Mouse (Mus musculus) left cerebral cortex, postnatal 36 days (tissue): ENCODE results near the gene Gm7356. TPM values are rescaled to one million over a fixed set of nuclear protein-coding genes. Genes with fewer than 3 reads are reported as not detected.
"Not testable (repeated sequence)": the region's sequence is repeated elsewhere in the genome, so short reads cannot be mapped to it uniquely, and the experiment has no call there.

Experiments
- DNase-seq, 2 experiments: peaks; one replicate each; pipeline ENCODE4 v3.0.0; 2021 to 2022; ENCODE audit warnings: low spot score in 2 of 2, mixed read lengths in 1 of 2
- intact Hi-C: fragments of 180-260 bp; cut with DNase I; formaldehyde crosslinking; loops from one replicate; pipeline ENCODE4 v1.15.1; 2025
- total RNA-seq, 2 experiments: library from RNA; stranded (reverse); gene quantifications; 2 replicates each; pipeline ENCODE4 v1.2.3; 2021

The Gm7356 gene
- not detected for total RNA-seq

DNA sequence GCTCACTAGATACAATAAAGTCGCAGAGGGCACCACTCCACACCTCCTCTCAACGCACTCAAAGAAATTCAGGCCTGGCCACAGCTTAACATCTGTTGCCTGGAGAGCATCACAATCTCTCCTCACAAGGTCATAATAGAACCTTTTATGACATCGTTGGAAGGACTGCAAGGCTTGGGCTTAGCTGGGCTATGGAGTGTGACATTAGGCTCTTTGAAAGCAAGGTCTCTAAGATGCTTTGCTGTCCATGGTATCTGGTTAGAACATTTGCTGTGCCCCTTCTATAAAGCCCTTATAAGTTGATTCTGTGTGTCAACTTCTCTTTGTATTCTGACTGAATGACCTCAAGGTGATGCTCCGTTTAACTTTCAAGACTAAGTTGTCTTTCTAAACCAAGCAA lies at the start of gene Gm7356:
TSS of gene Gm7356 (minus strand) at position 101 of the 400 bp plus-strand sequence.
- intact Hi-C loops, DNase-seq: not testable (repeated sequence)

DNA sequence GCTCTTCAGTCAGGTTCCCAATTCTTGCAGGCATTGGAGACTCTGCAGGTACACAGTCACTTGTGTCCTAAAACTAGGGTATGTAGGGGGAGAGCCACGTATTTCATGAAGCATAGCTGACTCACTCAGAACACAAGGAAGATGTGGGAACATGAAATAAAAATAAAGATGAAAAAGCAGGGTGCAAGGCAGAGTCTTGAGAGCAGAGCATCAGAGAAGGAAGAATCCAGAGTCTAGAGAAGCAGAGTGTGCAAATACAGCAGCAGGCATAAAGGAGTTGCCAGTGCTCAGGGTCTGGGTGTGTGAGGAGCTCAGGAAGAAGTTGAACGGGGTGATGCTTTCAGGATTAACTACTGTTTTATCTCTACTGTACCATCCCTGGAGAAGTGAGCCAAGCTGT lies 38.4 kb upstream of the Gm7356 start:
- intact Hi-C loops, result not testable (repeated sequence)
- DNase-seq, result peak in 1 of 2 experiments; percentile 5

DNA sequence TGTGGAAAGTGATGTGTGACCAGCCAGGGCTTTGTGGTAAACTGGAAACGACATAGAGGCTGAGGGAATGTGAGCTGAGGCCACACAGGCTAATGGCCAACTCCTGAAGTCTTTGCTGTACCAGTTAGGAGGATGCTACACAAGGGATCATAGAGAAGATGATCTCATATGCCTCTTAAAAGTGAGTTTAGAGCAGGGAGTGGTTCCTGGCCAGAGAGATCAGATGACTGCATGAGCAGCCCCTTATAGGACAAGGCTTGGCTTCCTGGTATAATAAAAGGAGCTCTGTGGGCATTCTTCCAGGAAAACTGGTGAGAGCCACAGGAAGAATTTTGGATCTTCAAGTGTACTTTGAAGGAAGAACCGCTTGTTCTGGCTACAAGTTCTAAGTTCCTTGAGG lies 33.5 kb upstream of the Gm7356 start:
- DNase-seq, intact Hi-C loops: not testable (repeated sequence)

DNA sequence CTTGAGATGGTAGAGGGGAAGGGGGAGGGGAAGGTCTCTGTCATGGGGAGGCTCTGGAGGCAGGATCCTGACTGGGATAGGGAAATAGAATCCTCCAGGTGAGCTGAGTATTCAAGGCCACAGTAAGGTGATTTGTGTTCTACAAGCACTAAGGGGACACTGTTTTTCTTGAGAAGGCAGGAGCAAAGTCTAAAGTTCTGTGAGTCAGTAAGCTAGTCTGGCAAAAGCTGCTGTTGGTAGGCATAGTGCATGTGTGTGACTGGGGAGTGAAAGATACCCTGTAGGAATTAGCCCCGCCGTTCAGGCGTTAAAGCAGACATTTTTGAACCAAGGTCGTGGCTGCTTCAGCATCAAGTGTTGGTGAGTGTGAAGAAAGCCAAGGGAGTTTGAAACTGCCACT lies 32.6 kb upstream of the Gm7356 start:
- intact Hi-C loops, DNase-seq: not testable (repeated sequence)

DNA sequence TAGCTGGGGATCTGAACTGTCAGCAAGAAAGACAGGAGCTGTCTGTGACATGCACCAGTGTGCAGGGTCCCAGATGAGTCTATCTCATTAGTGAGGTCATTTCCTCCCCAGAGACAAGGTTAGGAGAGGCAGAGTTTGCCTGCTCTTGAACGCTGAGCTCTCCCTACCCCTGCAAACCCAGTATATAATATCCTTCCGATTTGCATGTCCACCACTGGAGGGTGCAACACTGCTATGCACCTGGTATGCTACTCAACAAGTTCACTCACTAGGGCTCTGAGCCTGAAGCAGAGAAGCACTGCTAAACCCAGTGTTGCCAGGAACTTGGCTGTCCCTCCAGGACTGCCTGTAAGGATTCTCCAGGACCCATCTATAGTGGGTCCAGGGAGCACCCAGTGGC lies 10.1 kb downstream of the Gm7356 start:
- not testable (repeated sequence) for DNase-seq

DNA sequence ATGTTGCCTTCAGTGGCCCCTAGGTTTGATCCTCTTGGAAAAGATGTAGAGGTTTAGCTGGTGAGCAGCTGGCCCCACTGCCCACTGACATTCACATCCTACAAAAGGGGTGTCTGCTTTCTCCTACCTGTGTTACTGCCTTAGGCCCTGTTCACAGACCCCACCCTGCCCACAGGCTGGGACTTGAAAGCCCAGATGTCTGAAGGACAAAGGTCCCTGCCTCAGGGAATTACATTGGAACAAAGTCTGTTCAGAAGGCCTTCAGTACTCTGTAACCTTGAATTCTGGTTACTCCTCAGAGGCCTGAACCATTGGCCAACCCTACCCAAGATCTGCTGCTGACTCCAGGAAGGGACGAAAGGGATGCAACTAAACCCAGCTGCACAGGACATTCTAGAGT lies 15.8 kb downstream of the Gm7356 start:
- intact Hi-C loops, result no loop called here
- DNase-seq, result no peak

More for the DNA sequence above, 10.1 kb downstream of the Gm7356 start:
- intact Hi-C loops, result not testable (repeated sequence)

DNA sequence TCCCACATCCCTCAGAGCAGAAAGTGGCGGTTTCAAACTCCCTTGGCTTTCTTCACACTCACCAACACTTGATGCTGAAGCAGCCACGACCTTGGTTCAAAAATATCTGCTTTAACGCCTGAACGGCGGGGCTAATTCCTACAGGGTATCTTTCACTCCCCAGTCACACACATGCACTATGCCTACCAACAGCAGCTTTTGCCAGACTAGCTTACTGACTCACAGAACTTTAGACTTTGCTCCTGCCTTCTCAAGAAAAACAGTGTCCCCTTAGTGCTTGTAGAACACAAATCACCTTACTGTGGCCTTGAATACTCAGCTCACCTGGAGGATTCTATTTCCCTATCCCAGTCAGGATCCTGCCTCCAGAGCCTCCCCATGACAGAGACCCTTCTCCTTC lies 32.7 kb downstream of the Gm7356 start:
- DNase-seq, intact Hi-C loops: not testable (repeated sequence)

DNA sequence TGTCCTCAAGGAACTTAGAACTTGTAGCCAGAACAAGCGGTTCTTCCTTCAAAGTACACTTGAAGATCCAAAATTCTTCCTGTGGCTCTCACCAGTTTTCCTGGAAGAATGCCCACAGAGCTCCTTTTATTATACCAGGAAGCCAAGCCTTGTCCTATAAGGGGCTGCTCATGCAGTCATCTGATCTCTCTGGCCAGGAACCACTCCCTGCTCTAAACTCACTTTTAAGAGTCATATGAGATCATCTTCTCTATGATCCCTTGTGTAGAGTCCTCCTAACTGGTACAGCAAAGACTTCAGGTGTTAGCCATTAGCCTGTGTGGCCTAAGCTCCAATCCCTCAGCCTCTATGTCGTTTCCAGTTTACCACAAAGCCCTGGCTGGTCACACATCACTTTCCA lies 33.6 kb downstream of the Gm7356 start:
- intact Hi-C loops, DNase-seq: not testable (repeated sequence)

DNA sequence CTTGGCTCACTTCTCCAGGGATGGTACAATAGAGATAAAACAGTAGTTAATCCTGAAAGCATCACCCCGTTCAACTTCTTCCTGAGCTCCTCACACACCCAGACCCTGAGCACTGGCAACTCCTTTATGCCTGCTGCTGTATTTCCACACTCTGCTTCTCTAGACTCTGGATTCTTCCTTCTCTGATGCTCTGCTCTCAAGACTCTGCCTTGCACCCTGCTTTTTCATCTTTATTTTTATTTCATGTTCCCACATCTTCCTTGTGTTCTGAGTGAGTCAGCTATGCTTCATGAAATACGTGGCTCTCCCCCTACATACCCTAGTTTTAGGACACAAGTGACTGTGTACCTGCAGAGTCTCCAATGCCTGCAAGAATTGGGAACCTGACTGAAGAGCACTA lies 38.5 kb downstream of the Gm7356 start:
- DNase-seq, result not testable (repeated sequence)

DNA sequence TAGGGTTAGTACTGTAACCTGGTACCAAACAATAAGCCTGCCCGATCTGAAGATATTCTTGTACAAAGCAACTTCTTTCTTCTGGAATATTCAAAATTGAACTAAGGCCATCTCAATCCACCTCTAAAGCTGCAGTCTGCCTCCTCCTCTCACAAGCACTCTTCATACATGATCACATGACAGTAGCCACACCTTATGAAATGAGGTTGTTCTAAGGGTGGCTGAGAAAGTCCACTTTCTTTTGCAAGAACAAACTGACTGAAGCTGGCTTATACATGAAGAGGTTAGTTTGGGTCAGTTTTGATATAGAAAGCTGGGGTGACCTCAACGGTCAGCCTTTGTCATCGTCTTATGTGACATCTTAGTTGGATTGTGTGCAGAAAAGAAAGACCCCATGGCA lies 41.3 kb downstream of the Gm7356 start:
- intact Hi-C loops, result loop anchor here (5.0 kb wide), 1 partner anchor 85 kb away; no protein-coding TSS in a partner anchor
- DNase-seq, result not testable (repeated sequence)

More for the DNA sequence above, 38.5 kb downstream of the Gm7356 start:
- intact Hi-C loops, result not testable (repeated sequence)

DNA sequence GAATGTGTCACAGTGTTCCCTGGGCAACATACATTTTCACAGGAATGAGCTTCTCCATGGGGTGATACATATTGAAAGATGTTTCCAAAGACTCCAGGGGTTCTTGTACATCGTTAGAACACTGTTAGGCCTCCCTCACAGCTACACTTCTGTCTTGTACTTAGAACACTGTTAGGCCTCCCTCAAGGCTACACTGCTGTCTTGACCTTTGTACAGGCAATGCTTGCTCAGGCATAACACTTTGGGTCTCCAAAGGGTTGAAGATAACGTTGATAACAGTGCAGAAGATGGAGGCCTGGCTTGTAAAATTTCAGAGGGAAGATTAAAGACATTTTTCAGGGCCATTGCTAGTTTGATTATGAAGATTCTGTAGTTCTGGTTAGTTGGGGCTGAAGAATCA lies 45.4 kb downstream of the Gm7356 start:
- intact Hi-C loops, result not testable (repeated sequence)

DNA sequence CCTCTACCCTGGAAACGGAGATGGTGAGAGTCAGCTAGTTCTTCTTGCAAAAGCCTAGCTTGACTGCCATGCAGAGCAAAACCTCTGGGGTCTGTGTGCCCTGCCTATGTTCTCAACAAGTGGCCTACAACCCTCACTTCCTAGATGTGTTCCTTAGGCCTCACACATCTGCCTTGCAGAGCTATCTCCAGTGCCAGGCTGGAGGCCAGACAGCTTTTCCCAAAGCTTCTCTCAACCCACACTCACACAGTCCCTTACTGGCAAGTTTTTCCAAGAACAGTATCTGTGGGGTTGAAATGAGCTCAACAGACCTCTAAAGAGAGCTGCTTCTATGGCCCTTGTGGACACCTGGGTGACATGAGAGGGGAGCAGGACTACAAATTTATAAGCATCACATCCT lies 51.9 kb downstream of the Gm7356 start:
- DNase-seq, intact Hi-C loops: not testable (repeated sequence)

More for the DNA sequence above, 45.4 kb downstream of the Gm7356 start:
- not testable (repeated sequence) for DNase-seq

Other genes starting within 250 kb of the Gm7356 start
- 100 to 1,000 TPM; 105 to 138 TPM for gene Afdn, start 243.2 kb downstream of the Gm7356 start, total RNA-seq
- gene Tcte2, start 241.9 kb downstream of the Gm7356 start, total RNA-seq, result 10 to 100 TPM; 17.8 to 21.6 TPM
- gene Gm7168, start 55.3 kb downstream of the Gm7356 start, total RNA-seq, result not detected
- gene Gm7358, start 55.8 kb upstream of the Gm7356 start, total RNA-seq, result not detected
- gene Dact2, start 200.6 kb upstream of the Gm7356 start, total RNA-seq, result 100 to 1,000 TPM in 1 of 2 experiments, 10 to 100 TPM in 1; 73.9 to 113 TPM